In the genomic region with DNA sequence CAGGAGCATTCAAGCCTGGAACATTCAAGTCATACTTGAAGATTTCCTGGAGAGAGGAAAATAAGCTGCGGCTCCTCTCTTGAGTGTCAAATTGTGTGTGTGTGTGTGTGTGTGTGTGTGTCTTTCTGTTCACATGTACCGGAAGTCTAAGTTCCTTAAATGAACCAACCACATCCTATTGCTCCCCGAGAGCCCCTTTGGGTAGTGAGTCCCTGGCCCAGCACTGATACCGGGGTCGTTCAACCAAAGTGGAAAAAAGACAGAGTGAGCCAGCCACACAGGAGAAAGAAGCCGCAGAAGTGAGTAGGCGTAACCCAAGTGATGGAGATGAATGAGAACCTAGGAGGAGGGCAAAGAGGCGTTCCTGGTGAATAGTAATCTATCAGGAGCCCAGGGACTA, we compare ENCODE assay signal across 9 mouse cellular contexts. TPM values are rescaled to one million over a fixed set of nuclear protein-coding genes. Genes with fewer than 3 reads are reported as not detected.
DNase-seq lines count a peak whose midpoint lies in the region; ATAC-seq lines count a peak whose summit lies in the region.
"Had no signal": no experiment of that assay in that cellular context is flagged by ENCODE, and none has a peak within 500 bp of the region (broad histone marks: within the 10 kb centered on the region; RNA-seq: fewer than 3 reads in every experiment).

No protein-coding gene starts in this region.

- H3K4me2 ChIP-seq in heart, embryonic 15.5 days, result peak overlapping the region; percentile 94
- H3K4me2 ChIP-seq in liver, embryonic 16.5 days (ENCODE audit: low read depth, low read length), result peak overlapping the region; percentile 74
- H3K4me2 ChIP-seq in forebrain, embryonic 14.5 days (ENCODE audit: low read length), result no peak overlapping the region

- peaks cover 18% of the 10 kb centered on the region for H3K4me1 ChIP-seq in heart, embryonic 15.5 days (replicated peaks)
- peaks cover 20% of the 10 kb centered on the region for H3K4me1 ChIP-seq in embryonic facial prominence, embryonic 10.5 days
- peaks cover 3% of the 10 kb centered on the region for H3K4me1 ChIP-seq in liver, embryonic 16.5 days (ENCODE audit: control insufficient read depth, low read depth, low read length)
- peaks cover 6% of the 10 kb centered on the region for H3K4me1 ChIP-seq in forebrain, embryonic 14.5 days (ENCODE audit: control insufficient read depth, insufficient read depth, low read length)

- H3K4me3 ChIP-seq in heart, embryonic 15.5 days, result peak overlapping the region; percentile 55
- H3K4me3 ChIP-seq in embryonic facial prominence, embryonic 10.5 days, result peak overlapping the region; percentile 59; the same call in 1 of the 2 replicates
- H3K4me3 ChIP-seq in liver, embryonic 16.5 days (ENCODE audit: low read depth, low read length), result peak overlapping the region; percentile 51
- H3K4me3 ChIP-seq in forebrain, embryonic 14.5 days (ENCODE audit: low read depth, low read length), result no peak overlapping the region

- H3K9ac ChIP-seq in heart, embryonic 15.5 days, result no peak overlapping the region
- no peak overlapping the region for H3K9ac ChIP-seq in liver, embryonic 16.5 days (ENCODE audit: low read depth, low read length)
- no peak overlapping the region for H3K9ac ChIP-seq in forebrain, embryonic 14.5 days (ENCODE audit: low read length)
- H3K9ac ChIP-seq: limb, embryonic 12.5 days had no signal

- no peak for ATAC-seq in heart, embryonic 15.5 days (replicated peaks; ENCODE audit: insufficient number of reproducible peaks, insufficient read depth, low FRiP score, low read depth)
- ATAC-seq in liver, embryonic 16.5 days (ENCODE audit: low read depth), result no peak
- no peak for ATAC-seq in forebrain, embryonic 14.5 days

- H3K27ac ChIP-seq in heart, embryonic 15.5 days, result no peak overlapping the region
- H3K27ac ChIP-seq in embryonic facial prominence, embryonic 10.5 days (replicated peaks), result no peak overlapping the region
- H3K27ac ChIP-seq in liver, embryonic 16.5 days (ENCODE audit: low read length), result no peak overlapping the region
- no peak overlapping the region for H3K27ac ChIP-seq in forebrain, embryonic 14.5 days (ENCODE audit: low read depth, low read length)
- H3K27ac ChIP-seq: limb, embryonic 12.5 days had no signal

- DNase-seq in heart, postnatal 14 days, result no peak
- DNase-seq in A20 (ENCODE audit: low read depth, low spot score), result peak; percentile 72
- no peak for DNase-seq in embryonic facial prominence, embryonic 10.5 days (ENCODE audit: low spot score)
- DNase-seq in left cerebral cortex, adult 11 months (ENCODE audit: low spot score), result no peak
- no peak for DNase-seq in cerebellum, adult 9-10 months
- no peak for DNase-seq in forebrain, embryonic 14.5 days (ENCODE audit: low spot score)

- 51% methylated on average over 8 of the region's 8 CpGs for WGBS in heart, embryonic 15.5 days
- WGBS in embryonic facial prominence, embryonic 10.5 days, result 75% methylated on average over 8 of the region's 8 CpGs
- WGBS in liver, embryonic 16.5 days (ENCODE audit: insufficient replicate concordance), result 10% methylated on average over 8 of the region's 8 CpGs
- 67% methylated on average over 8 of the region's 8 CpGs for WGBS in forebrain, embryonic 14.5 days

- no peaks in the 10 kb centered on the region for H3K36me3 ChIP-seq in heart, embryonic 15.5 days
- no peaks in the 10 kb centered on the region for H3K36me3 ChIP-seq in embryonic facial prominence, embryonic 10.5 days (replicated peaks)
- no peaks in the 10 kb centered on the region for H3K36me3 ChIP-seq in liver, embryonic 16.5 days (ENCODE audit: control insufficient read depth, insufficient read depth)
- H3K36me3 ChIP-seq in forebrain, embryonic 14.5 days (ENCODE audit: control insufficient read depth, insufficient read depth, low read length), result no peaks in the 10 kb centered on the region
- H3K36me3 ChIP-seq: limb, embryonic 12.5 days had no signal

- peaks cover 67% of the 10 kb centered on the region for H3K27me3 ChIP-seq in heart, embryonic 15.5 days
- peaks cover 73% of the 10 kb centered on the region for H3K27me3 ChIP-seq in embryonic facial prominence, embryonic 10.5 days (replicated peaks; ENCODE audit: low read depth, poor library complexity, severe bottlenecking)
- peaks cover 62% of the 10 kb centered on the region for H3K27me3 ChIP-seq in liver, embryonic 16.5 days (ENCODE audit: control insufficient read depth, insufficient read depth, low read depth, low read length)
- peaks cover 39% of the 10 kb centered on the region for H3K27me3 ChIP-seq in forebrain, embryonic 14.5 days (replicated peaks; ENCODE audit: control insufficient read depth, insufficient read depth, low read length)

- no peaks in the 10 kb centered on the region for H3K9me3 ChIP-seq in heart, embryonic 15.5 days (replicated peaks)
- no peaks in the 10 kb centered on the region for H3K9me3 ChIP-seq in embryonic facial prominence, embryonic 10.5 days
- H3K9me3 ChIP-seq in liver, embryonic 16.5 days (replicated peaks; ENCODE audit: control insufficient read depth, low read length), result no peaks in the 10 kb centered on the region
- no peaks in the 10 kb centered on the region for H3K9me3 ChIP-seq in forebrain, embryonic 14.5 days (replicated peaks; ENCODE audit: control insufficient read depth, low read length)
- H3K9me3 ChIP-seq: limb, embryonic 12.5 days had no signal

- intact Hi-C loops in heart, postnatal 14 days (cut with DNase I), result no loop called here

RNA-seq across cellular contexts. Expression of gene St14, which starts 1.7 kb away (rescaled TPM):
- 2.2 and 6.6 TPM in 2 replicates for polyA plus RNA-seq in heart, embryonic 15.5 days (2015; fragmentation: Nextera tagmentation; extraction: Ambion mirVana)
- total RNA-seq in heart, postnatal 14 days (2021), result under 1 TPM; 0.34 to 0.36 TPM
- polyA plus RNA-seq in embryonic facial prominence, embryonic 10.5 days (2016; fragmentation: Nextera tagmentation; extraction: Ambion mirVana), result 15.8 and 17.2 TPM in 2 replicates
- 0.51 and 1.0 TPM in 2 replicates for polyA plus RNA-seq in liver, embryonic 16.5 days (2015; fragmentation: Nextera tagmentation; extraction: Ambion mirVana)
- 0.18 and 0.27 TPM in 2 replicates for polyA plus RNA-seq in forebrain, embryonic 14.5 days (2014; fragmentation: Nextera tagmentation; extraction: Ambion mirVana)
